Mouse (Mus musculus): ENCODE measurements around the gene 1700012B07Rik.

The 1700012B07Rik gene

DNA sequence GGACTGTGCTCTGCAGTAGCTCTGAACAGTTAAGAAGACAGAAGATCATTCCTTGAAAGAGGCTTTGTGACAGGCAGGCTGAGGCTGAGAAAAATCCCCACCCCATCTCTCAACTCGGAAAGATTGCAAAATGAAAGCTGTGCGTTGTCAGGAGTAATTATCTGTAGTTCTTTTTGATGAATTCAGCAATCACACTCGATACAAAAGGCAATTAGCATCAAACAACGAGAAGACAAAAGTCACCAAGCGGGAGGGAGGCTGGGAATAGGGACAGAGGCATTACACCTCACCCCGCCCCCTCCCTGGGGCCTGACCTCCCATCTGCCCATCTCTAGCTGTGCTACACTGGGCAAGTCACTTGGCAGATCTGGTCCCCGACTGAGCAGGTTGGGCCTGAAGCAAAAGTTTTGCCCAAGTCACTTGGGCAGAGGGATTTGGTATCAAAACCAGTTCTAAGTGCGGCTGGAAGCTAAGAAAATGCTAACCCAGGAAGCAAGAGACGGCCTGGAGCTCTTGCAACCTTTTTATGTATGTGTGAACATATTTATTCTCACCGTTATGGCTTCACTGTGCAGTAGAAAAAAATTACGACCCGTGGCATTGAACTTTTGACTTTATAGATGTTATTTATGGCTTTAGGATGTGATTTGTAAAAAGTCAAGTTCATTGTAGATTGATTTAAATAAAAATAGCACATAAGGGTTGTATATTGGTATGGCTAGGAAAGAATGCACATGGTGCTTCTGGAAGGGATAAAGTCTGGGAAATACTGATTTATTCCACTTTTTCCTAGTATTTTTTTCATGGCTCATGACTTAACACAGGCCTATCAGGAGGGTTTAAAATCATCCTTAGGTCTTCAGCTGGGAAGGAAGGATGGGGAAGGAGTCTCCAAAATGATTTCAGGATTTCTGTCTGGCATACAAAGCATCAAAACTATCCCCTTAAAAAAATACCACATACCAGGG, 75.9 kb downstream of the 1700012B07Rik start:
- DNase-seq (ENCODE audit: low spot score): no peak

DNA sequence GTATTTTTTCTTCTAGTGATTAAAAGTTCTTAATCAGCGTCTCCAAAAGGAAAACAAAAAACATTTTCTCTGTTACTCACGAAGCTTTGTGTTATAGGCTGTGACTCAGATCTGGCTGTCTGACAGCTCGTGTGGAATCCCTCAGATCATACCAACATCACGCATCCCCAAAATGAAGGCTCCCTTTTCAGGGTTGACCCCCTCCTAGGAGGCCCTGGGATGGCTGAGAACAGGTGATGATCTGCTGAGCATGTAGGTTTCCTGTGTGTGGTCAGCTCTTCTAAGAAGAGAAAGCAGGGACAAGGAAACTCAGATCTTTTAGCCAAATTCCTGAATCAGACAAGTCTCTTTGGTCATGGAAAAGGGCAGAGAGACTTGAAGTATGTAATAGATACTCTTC, 82.6 kb downstream of the 1700012B07Rik start:
- no peak for DNase-seq (ENCODE audit: low spot score)

GRCm38 (mm10) chr11:109737967-109738366, 89.9 kb downstream of the 1700012B07Rik start:
- DNase-seq (ENCODE audit: low spot score): no peak
